Mouse (Mus musculus) G1E (cell line): Measurements from ENCODE around the gene Lclat1.

Experiments
- CTCF ChIP-seq: IDR thresholded peaks from 2 replicates; pipeline ENCODE4 v1.5.1; 2012; ENCODE audit warnings: low read depth, low read length, inconsistent platforms, mixed read lengths
- GATA1 ChIP-seq: IDR thresholded peaks from 2 replicates; pipeline ENCODE4 v1.6.1; 2012; ENCODE audit warnings: borderline replicate concordance, low read length, inconsistent platforms, mixed read lengths
- TAL1 ChIP-seq: conservative IDR thresholded peaks from 2 replicates; pipeline ENCODE4 v1.6.1; 2012; ENCODE audit warnings: low read depth, low read length, inconsistent platforms, mixed read lengths

DNA sequence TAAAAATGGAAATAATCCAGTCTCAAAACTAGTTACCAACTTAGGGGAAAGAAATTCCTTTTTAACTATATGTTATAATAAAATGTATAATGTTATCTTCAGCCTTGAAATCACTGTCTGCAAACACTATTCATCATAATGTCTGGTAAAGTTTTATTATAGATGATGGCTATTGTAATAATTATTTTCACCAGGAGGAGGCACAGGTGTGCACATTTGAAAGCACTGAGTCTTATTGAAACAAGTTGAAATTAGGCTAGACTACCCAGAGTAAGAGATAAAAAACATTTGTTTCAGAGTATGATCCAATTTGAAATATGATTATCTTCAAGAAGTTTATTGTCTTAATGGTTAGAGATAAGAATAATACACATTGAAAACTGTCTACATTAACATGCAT is 91.6 kb downstream of the Lclat1 start:
- TF ChIP-seq CTCF, result no peak
- no peak for TF ChIP-seq TAL1
- no peak for TF ChIP-seq GATA1
